Mouse (Mus musculus) granulocyte monocyte progenitor cell, adult 5-6 weeks (primary cell): ENCODE data around the gene Hspa4l. TPM values are rescaled to one million over a fixed set of nuclear protein-coding genes. Genes with fewer than 3 reads are reported as not detected.

ENCODE experiments used
- ATAC-seq: replicated peaks from 2 replicates; pipeline ENCODE4 v1.8.0; 2016; ENCODE audit warnings: mild to moderate bottlenecking, moderate TSS enrichment, inconsistent platforms; ENCODE audit not compliant: poor library complexity, severe bottlenecking
- total RNA-seq, 2 experiments: library from RNA; stranded (forward) in 1 of 2; stranded (reverse) in 1 of 2; fragments of 200-712, 200-1000 nt in 1 of 2; fragments of >200 nt in 1 of 2; fragmentation: Nextera tagmentation in 1 of 2; gene quantifications; 2 replicates each; pipeline ENCODE4 v1.2.3; 2014 to 2017

Hspa4l gene
- total RNA-seq (2014; fragmentation: Nextera tagmentation), result 14.8 and 23.1 TPM in 2 replicates
- 36.2 and 41.4 TPM in 2 replicates for total RNA-seq (2017)

DNA sequence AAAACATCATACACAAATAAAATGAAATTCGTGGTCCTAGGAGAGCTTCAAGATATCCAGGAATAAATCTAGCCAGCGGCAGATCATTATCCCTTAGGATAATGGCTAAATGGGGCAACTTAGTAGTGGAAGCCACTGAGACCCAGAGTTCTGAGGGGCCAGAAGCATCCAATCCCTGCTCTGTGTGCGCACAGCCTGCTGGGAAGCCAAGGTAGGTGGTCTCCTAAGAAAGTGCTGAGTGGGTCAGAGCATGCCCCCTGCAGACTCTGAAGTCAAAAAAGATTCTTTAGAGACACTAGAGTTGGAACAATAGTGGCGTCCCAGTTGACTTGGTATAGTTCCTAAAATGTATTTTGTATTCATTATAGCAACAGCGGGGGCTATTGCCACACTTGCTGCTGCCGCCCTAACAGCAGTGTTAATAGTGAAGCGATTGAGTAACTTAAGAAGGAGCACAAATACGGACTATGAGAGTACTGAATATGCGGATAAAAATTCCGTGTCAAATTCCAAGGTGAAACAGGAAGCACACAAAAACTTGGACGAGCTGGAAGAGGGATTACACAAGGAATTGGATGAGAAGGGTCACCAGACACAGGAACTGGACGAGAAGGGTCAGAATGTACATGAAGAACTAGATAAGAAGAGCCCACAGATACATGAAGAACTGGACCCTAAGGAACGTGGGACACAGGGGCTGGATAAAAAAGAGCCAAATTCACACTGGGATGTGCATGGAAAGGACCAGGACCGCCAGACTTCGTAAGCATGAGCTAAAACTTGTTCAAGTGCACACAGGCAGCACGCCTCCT, at the start of gene Hspa4l:
Hspa4l (plus strand) TSS at position 472 of the 812 bp plus-strand sequence.
- peak; percentile 56 for ATAC-seq

DNA sequence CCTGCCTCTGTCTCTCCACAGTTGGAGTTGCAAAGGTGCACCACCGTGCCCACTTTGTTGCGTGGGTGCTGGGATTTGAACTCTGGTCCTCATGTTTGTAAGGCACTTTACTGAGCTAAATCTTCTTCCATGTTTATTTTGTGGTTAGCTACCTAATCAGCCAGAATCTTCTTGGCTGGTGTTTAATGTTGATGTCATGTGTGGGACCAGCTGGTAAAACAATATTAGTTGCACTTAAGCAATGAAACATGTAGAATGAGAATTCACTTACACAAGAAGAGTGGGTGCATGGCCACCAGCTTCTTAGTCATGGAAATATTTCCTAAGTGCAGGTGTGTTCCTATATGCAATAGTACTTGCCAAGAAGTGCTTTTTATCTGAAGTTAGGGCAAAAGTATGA, 49.1 kb upstream of the Hspa4l start:
- no peak for ATAC-seq

DNA sequence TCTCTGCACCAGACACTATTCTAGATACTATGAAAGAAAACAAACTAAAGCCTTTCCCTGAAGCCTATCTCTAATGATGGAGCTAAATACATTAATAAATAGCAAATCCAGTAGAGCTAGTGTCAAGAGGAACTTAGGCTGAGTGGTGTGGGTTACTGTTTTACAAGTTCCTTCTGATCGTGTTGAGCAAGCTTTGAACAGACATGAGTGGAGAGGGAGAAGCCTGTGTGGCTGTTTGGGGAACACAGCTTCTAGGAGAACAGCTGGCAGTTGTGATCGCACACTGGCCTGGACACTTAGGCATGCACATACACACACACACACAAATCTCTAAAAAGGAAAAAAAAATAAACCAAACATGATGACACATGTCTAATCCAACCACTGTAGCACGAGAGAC, 45.5 kb upstream of the Hspa4l start:
- ATAC-seq, result peak; percentile 76

DNA sequence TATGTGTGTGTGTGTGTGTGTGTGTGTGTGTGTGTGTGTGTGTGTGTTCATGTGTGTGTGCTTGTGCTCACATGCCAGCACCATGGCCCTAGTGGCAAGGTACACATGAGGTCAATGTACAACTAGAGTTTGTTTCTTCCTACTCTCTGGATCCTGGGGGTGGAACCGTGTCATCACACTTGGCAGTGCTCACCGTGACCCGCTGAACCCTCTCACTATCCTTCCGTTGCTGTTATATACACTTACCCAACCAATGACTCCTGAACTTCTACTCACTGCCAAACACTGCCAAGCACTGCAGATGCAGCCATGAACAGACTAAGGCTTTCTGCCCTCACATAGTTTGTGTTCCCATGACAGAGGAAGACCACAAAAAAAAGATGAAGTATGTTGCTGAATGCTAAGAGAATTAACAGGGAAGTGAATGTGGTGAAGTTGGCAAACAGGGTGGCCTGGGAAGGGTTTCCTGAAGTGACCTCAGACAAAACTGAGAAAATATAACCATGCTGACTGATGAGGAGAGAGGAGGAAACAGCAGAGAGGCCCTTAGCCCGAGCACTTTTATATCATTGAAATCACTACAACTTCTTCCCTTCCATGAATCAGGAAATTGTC, 39.4 kb upstream of the Hspa4l start:
- ATAC-seq, result peak; percentile 92

DNA sequence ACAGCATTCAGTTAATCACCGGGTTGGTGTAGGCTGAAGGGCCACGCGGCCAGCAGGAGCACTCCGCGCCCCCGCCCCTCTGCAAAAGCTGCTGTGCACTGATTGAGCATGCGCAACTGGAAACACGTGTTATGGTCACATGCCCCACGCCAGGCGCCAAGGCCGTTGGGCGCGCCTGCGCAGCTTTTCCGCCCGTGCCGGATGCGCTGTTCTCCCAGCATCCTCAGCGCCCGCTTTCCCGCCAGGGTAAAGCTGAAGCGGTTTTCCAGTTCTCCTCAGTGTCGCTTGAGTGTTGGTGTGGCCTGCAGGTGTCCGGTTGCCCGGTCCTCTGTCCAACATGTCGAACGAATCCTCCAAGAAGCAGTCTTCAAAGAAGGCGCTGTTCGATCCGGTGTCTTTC, 35.6 kb upstream of the Hspa4l start, which contains the start of gene Slc25a31:
Slc25a31 (plus strand) TSS at position 201 of the 400 bp plus-strand sequence.
- ATAC-seq, result no peak

DNA sequence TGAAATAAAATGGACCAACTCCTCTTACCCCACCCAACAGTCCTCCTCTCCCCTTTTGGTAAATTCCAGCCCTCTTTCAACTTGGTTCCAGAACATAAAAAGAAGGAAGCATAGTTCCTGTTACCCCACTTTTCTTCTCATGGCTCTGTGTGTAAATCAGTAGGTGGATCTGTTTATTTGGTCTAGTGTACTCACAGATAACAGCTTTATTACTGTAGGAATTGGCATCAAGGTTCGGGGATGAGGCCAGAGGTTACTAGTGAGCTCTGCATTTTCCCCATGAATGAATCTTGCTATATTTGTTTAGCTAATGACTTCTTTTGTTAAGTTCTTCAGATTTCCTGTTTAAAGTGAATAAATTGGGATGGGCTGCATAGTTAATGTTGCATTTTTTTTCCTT, 28.2 kb upstream of the Hspa4l start:
- no peak for ATAC-seq

DNA sequence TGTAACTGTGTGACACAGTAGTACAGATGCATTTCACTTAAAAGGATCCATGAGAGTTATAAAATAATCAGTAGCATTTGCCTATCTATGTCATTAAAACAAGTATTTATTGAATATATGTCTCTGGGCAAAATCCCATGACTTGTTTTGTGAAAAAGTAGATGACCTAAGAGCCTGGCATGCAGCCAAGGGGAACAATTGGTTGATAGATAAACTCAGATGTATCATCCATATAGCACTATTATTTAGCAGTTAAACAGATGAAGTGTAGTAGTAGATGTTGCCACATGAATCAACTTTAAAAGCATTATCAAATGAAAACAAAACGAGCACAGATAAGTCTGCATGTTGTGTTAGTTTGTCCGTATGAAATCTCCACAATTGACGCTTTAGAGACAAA, 25.3 kb upstream of the Hspa4l start:
- no peak for ATAC-seq

DNA sequence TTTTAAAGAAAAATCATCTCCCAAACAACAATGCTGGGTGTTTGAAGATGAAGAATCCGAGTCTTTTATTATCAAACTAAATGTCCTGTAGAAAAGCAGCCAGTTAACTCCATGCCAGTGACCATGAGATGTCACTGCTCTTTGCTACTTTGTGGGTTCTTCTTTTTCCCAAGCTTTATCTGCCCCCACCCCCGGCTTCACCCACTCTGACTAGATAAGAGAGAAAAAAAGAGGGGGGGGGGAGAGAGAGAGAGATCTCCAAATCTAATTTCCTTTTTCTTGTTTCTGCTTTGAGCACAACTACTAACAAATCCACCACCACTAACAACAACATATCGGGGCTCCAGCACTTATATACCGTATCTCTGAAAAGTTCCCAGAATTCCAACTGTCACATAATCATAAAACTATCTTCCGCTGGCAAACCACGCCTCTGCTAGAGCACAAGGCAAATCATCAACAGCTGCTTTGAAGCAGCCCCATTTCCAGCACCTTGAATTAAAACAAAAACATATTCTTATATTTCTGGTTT, 5.8 kb upstream of the Hspa4l start:
- ATAC-seq, result no peak

DNA sequence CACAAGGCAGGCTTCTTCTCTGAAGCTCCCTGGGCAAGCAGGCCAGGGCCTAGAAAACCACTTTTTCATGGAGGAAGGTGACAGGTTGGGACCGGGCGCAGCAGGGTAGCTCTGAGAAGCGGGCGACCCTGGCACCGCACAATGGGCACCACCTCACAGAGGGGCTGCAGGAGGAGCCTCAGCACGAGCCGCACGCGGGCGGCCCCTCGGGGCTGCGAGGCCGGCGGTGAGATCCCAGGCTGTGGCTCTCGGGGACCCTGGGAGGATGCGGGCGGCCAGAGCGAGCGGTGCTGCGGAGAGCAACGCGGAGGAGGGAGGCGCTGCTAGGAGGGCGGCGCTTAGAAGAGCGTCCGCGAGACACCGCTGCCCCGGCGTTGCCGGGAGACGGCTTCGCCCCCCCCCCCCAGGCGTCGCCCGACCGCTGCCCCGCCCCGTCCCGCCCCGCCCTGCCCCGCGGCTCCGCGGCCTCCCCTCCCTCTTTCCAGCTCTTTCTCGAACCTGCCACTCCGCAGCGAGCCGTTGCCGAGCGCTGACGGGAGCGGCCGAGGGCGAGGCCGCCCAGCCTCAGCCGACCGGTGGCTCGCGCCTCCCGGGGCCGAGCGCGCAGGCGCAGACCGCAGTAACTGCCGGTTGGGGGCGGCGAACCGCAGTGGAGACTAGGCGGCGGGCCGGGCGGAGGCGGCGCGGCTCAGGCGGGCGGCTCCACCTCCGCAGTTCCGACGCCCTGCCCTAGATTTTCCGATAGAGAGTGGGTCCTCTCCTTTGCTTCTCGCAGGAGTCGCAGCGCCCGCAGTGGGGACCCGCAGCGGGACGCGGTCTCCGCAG, 753 bp downstream of the Hspa4l start:
- peak; percentile 69 for ATAC-seq

DNA sequence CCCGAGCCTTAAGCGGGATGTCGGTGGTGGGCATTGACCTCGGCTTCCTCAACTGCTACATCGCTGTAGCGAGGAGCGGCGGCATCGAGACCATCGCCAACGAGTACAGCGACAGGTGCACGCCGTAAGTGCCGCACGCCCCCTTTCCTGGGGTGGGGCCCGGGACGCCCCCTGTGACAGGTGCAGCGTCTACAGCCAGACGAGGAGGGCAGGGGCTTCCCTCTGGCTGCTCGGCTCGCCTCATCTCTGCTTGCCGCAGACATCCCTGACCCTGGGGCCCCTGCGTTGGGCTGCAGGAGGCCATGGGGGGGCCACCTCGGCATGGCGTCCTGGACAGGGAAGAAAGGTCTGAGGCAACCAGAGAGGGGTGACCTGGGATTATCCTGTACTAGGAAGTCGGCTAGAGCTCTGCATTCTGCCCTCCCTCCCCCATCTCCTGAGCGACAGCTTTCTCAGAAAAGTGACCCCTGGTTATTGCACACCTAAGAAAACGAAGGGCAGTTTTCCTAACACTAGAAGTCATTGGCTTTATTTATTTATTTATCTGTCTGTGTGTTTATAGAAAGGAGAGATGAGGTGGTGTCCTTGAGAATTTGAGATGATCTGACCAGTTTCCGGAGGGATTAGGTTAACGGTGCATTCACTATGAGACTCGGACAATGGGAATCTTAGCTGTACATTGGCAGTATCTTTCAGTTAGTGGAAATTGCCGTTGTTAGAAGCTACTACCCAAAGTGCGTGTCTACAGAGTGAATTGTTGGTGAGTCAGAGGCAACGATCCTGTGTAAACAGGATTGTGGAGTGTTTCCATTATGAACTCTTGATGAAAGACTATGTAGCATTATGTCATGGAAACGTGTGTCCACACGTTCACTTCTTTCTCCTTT, 1.6 kb downstream of the Hspa4l start:
- ATAC-seq, result peak; percentile 49

DNA sequence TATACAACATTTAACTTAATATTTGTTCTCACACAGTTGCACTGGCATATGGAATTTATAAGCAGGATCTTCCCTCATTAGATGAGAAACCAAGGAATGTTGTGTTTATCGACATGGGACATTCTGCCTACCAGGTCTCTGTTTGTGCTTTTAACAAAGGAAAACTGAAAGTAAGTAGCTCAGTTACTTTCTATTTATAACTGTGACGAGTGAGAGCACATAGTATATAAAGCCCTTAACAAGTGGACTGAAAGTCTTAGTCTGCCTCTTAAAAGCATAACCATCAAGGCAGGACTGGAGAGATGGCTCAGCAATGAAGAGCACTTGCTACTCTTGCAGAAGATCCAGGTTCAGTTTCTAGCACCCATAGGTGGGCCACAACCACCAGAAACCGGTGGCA, 16.5 kb downstream of the Hspa4l start:
- ATAC-seq, result no peak

DNA sequence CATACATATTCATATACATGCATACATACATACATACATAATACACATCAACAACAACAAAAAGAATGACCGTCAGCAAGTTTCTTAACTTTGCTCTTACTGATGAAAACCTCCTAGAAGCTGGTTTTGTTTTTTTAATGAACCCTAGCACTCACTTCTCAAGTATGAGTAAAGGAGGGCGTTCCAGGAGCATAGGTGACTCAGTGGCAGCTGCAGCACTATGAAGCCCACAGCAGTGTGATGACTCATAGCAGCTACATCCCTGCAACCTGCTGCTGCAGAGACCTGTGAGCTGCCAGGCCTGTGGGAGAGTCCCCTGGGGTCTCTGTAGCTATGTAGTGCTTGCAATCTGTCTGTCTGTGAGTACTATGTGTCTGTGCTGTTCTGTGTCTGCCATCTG, 17.0 kb downstream of the Hspa4l start:
- no peak for ATAC-seq

DNA sequence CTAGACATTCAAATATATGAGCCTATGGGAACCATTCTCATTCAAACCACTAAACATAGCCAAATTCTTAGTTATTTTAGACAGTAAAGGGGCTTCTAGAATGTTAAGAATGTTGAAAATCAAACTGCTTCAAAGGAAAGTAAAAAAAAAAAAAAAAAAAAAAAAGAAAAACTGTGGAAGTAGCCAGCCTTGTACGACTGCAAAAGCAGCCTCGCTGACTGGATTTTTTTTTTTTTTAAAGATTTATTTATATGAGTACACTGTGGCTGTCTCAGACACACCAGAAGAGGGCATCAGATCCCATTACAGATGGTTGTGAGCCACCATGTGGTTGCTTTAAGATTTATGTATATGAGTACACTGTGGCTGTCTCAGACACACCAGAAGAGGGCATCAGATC, 49.5 kb downstream of the Hspa4l start:
- ATAC-seq, result no peak

DNA sequence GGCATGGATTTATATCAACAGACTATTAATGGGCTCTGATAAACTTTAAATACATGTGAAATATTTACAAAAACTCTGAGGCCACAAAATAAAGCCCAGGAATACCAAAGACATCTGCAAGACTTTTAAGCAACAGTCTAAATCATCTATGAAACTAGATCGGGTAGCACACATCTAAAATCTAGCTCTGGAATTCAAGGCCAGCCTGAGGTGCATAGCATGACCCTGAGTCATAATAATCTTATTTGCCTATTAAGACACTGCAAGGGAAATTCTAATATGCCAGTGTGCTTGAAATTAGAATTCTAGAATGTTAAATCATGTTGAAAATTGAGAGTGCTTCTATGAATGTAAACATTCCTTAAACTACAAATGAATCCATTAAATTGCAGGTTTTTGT, 53.8 kb downstream of the Hspa4l start:
- no peak for ATAC-seq

DNA sequence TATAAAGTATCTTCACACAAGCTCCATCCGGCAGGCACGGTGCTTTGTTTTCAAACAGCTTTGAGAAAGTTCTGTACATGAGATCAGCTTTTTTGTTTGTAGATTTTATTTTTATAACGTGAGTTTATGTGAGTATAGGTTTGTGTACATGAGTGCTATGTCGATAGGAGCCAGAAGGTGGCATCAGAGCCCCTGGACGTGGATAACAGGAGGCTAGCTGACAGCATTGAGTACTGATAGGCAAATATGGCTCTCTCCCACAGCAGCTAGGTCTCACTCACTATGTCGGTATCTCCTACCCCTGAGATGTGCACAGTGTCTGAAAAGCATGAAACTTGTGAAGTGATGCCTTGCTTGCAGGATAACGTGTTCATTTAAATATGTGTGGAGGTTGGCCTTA, 54.2 kb downstream of the Hspa4l start:
- peak; percentile 68 for ATAC-seq

DNA sequence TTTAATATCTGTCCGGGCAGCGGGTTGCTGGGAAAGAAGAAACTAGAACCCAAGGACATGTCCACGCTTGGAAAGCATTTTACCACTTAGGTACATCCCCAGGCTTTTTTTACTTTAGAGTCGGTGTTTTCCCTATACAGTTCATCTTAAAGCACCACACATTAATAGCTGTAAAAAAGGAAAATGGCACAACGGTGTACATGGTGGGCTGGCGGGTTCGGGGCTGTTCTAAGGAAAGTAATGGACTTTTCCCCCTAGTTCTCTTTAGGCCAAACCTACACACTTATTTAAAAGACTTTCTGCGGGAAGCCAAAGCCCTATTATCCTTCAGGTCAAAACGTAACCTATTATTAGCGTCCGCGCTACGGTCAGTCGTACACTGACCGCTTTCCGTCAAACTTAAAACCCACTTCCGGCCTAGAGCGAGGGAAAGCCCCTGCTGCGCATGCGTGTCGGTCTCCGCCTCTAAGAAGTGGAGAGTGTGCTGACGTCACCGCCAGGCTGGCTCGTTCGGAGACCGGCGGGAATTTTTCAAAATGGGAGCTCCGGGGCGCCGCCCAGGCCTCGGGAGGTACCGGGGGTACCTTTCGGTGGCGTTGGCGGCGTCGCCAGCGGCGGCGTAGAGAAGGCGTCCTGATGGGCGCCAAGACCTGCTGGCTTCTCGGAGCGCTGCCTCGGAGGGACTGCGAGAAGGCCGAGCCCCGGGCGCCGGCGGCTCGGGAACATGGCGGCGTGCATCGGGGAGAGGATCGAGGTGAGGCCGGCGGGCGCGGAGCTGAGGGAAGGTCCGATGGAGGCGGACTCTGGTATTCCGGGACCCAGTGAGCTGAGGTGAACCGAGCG, 55.5 kb downstream of the Hspa4l start, which contains the start of gene Plk4:
Plk4 (plus strand) TSS at position 490 of the 843 bp plus-strand sequence.
- peak; percentile 75 for ATAC-seq

DNA sequence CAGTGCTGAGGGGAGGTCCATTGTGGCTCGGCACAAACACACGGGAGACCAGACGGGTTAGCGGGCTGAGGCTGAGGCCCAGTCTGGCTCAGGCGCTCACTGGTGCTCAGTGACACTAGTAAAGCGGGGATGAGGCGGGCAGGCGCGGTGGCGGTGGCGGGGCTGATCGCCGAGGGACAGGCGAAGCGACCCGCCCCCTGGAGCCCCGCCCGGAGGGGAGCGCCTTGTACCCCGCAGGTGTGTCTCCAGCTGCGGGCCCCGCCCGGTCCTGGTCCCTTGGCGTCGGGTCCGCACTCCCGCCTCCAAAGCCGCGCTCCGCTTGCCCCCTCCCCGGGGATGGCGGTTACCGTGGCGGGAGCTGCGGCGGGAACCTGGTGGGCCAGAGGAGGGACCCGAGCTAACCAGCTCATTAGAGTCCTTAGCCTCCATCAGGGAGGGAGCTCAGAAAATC, 56.1 kb downstream of the Hspa4l start:
- peak; percentile 47 for ATAC-seq

DNA sequence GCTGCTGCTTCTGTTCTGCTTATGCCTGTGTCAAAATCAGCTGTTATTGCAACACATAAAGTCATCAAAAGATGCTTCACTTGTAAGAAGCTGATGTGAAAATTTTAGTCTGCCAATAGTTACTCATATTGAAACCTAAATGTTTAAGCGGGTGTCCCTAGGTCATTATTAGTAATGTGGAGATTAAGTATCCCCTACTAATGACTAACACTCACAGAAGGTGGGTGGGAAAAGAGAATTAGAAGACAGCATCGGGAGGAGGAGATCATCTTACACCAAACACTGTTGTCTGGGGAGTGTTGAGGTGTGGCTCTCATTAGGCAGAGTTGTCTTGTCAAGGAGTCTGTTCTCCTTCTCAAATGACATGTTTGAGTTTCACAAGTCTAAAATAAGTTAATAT, 62.6 kb downstream of the Hspa4l start:
- ATAC-seq, result no peak

DNA sequence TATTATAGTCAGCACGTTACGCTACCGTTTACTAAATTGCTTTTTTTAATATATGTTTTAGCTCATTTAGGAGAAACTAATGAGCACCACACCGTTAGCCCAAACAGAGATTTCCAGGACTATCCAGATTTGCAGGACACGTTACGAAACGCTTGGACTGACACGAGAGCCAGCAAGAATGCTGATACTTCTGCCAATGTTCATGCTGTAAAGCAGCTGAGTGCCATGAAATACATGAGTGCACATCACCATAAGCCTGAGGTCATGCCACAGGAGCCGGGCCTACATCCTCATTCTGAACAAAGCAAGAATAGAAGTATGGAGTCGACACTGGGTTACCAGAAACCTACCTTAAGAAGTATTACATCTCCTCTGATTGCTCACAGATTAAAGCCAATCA, 64.4 kb downstream of the Hspa4l start:
- no peak for ATAC-seq
